Mouse (Mus musculus): ENCODE results near the gene Iqcj.
A peak's percentile ranks its signal among the peaks of the same experiment; 100 is the strongest.

Gene Iqcj

DNA sequence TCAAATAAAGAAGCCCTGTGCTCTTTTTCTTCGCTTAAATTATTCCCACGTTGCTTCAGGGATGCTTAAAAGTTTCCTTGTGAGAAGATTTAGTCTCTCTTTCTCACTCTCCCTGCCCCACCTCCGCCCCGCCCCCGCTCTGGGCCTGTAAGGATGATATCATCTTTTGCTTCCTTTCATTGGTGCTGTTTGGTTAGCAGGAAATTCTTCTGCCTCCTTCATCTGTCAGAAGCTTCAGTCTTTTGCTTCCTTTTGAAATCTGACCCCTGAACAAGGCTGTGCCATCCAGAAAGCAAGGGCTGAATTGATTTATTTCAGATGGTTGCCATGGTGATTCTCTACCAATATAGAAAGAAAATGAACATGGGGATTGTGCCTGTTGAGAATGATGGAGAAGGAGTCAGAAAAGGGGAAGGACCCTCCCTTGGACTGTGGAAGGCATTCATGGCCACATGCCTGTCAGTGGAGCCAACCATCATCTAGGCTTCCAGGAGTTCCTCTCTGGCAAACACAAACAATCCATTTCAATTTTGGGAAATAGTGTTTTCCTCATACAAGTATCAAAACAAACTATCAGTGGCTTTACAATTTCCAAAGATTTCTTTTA, 62.5 kb downstream of the Iqcj start:
- DNase-seq (ENCODE audit: low read depth): peak; percentile 40

DNA sequence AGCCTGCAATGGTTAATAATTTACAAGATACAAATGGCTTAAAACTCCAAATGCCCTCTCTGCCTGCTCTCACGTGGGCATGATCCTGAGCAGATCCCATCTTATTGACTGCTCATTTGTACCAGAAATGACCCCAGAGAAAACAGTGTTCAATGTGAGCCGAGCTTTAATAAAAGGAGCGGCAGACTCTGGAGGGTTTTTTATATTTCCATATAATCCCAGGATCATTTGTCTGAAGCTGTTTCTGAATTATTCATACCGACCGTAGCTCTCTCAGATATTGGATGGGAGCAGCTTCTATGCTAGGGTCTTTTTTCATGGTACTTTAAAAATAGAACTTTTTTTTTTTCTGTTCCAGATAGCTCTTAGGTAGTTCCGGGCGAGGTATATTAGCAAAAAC, 67.7 kb downstream of the Iqcj start:
- DNase-seq (ENCODE audit: low read depth): no peak

DNA sequence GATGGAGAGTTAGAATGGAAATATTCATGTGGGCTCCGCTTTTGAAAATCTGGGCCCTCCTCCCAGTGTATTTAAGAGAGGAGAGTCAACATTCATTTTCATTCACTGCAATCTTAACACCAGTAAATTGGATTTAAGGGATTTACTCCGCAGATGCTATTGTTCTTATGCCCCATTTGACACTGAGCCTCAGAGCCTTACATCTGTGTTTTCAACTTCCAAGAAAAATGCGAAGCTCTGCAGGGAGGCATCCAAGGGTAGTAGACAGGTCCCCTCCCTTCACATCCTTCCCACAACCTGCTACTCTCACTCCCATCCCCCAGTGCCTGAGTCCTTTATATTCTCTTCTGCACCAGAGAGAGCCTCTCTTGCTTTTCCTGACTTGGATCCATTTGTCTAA, 68.1 kb downstream of the Iqcj start:
- no peak for DNase-seq (ENCODE audit: low read depth)

DNA sequence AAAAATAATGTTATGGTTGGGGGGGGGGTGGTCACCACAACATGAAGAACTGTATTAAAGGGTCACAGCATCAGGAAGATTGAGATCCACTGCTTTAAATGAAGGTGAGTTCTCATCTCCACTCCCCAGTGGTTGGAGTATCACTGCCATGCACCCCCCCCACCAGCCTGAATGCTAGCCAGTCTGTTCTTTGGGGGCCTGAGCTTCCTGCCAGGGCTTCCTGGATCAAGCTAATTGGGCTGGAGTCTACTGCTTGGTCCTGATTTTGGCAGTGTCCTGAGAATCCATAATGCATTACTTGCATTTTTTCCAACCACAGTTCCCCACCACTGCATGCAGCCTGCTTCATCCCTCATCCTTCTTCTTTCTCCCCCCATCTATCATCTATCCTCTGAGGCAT, 68.7 kb downstream of the Iqcj start:
- DNase-seq (ENCODE audit: low read depth): no peak

DNA sequence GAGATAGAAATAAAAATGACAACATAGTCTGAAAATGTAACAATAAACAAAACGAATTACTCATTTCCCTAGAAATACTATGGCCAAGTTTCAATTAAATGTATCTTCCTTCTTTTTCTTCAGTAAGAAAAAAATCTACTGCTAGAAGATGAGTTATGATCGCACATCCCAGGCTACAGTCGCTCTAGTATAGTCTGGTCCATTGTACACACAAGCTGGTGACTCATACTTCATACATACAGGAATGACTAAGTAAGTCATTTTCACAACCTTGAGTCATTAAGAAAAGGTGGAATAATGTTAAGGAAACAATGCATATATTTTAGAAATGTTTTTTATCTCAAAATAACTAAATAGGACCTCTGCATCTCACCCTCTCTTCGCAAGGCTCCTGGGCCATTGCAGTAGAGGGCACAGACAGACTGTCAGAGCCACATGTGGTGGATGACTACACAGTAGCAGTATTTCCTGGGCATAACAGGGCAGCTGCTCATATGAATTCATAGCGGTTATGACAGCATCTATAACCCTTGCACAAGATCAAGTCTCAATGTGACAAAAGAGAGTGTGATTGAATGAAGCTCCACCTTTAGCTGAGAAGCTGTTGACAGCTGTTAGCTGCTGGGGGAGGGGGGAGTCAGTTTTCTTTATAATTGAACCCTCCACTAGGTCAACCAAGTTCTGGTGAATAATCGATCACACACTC, 70.1 kb downstream of the Iqcj start:
- peak; percentile 31 for DNase-seq (ENCODE audit: low read depth)

DNA sequence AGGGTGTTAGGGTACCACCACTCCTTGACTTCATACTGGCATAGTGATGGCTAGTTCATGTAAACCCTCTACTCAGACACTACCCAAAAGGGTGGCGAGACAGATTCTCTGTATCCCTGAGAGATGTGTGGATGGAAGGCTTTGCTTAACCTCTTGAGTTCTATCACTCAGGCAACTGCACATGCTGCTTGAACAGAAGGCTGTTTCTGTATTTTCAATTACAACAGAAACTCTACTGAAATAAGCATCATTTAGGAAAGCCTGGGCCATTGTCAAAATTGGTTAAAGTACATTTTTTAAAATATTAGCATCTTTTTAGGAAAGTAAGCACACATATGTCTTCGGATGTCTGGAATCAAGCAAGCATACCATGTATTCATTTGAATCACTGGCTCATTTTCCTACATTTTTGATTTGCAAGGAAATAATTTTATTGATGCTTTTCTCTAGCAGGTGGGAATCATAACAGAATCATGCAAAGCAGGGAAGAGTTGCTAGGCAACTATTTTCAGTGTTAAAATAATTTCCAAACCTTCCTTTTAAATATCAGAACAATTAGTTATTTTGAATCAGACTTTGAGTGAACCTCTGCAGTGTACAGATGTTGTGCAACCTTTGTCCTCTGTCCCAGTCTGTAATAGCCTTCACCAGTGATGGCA, 82.4 kb downstream of the Iqcj start:
- DNase-seq (ENCODE audit: low read depth): no peak

DNA sequence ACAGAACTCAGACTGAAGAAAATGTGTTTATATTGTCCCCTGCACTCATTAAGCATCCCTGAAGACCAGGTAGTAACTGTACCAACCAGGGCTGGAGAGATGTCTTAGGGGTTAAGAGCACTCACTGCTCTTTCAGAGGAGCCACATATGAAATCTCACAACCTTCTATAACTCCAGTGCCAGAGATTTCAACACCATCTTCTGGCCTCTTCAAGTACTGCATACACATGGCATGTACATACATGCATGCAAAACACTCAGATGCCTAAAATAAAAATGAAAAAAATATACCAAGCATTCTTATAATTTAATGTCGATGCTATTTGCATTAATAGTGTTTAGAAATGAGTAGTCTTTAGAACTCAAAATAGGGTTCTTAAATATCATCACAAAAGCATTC, 88.0 kb downstream of the Iqcj start:
- DNase-seq (ENCODE audit: low read depth): no peak

DNA sequence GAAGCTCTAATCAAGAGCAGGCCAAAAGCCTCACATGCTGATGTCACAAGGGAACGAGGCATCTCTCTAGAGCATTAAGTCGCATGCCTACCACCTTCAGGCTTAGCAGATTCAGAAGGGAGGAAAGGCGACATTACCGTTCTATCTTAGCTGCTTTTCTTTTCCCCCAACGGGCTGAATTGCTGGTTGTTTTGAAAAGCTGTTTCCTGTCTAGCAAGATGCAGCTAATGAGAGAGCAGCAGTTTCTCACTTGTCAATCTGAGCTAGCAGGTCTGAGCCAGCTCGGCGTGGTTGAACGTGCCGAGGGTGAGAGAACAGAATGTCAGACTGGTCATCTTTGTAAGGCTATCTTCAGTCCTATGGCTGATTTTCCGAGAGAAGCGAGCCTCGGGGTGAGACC, 91.3 kb downstream of the Iqcj start:
- no peak for DNase-seq (ENCODE audit: low read depth)

DNA sequence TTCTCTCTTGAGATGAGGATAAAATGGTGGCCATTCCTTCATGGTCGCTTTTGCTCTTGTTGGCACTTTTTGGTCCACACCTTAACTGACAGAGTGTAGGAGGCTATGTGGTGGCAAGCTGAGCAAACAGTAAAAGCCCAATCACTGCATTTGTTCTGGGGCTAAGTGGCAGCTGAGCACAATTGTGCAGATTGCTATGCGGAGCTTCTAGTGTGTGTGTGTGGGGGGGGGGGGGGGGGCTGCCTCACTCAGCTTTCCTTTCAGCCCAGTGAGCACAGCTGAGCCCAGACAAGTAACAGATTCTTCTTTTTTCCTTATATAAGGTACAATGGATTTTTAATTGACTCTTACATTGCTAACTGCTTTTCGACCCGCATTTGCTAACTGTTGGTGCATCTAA, 110.4 kb downstream of the Iqcj start:
- no peak for DNase-seq (ENCODE audit: low read depth)

DNA sequence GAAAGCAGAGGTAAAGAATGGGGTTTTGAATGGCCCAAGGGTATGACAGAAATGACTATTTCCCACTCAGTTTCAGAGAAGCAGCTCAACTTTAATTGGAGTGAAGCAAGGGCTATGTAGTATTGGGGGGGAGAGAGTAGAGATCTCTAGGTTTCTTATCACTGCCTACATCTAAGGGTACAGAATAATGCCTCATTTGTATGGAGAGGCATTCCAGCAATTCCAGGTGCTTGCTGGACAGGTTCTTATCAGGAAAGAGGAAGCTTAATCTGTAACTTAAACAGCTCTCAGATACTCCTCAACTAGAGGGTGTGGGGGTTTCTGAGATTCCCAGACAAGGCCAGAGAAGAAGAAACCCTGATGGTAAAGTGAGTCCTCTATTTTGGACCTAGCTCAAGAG, 120.3 kb downstream of the Iqcj start:
- DNase-seq (ENCODE audit: low read depth): no peak

DNA sequence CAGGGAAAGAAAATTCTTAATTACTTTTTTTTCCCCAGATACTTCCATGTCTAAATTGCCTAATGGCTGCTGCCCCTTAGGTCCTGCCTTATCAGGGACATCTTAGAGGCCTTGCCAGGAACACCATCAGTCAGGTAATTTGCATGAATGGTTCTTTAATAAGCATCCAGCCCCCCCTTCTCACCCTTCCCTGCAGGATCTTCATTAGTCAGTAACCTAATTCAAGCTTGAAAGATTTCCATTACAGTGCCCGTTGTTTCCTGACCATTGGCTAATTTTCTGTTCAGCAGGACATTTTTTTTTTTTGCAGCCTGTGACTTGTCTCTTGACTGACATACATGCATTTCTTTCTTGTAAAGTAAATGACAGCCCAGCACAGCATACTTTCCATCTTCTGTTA, 123.8 kb downstream of the Iqcj start:
- DNase-seq (ENCODE audit: low read depth): no peak

DNA sequence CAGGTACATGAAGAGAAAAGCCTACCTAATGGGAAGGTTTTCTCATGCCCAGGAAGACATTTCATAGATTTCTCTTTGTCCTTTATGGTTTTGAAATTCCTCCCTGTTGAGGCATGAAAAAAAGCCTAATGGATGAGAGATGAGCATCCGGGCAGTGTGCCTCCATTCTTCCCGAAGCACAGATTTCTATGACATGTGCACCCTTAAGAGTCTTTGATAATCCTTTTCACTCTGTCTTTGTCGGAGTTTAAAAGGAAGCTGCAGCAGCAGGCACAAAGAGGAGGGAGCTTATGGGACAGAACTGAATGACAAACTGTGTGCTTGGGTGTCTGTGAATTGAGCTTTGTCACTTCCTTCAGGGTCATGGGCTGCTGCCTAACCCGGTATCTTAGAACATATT, 127.4 kb downstream of the Iqcj start:
- DNase-seq (ENCODE audit: low read depth): no peak

DNA sequence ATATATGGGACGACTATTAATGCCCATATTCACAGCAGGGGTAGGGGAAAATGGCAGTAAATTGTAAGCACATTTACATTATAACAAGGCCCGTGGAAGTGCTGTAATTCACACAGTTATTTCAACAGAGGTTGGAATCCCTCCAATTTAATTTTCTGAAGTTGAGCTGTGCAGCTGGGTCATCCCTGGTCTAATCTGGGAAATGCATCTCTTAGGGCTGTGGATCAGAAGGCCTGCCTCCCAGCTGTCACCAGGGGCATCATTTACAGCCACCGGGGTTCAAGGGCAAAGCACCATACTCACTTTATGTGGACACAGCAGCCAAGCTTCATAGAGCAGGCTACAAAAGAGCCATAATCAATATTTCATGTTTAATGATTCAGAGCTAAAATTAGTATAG, 144.1 kb downstream of the Iqcj start:
- DNase-seq (ENCODE audit: low read depth): peak; percentile 5

DNA sequence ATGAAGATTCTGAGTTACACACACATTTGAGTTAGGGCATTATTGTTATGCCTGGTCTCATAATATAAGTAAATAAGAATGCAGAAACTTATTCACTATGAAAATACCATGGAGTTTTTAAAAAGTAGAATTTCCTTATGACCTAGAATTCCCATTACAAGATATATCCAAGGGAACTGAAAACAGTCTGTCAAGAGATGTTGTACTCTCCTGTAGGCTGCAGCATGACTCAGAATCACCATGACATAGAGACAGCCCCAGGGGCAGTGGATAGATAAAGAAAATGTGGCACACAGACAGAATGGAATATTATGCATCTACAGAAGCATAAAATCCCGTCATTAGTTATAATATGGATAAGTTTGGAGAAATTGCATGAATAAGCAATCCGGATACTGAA, 150.9 kb downstream of the Iqcj start:
- DNase-seq (ENCODE audit: low read depth): no peak

DNA sequence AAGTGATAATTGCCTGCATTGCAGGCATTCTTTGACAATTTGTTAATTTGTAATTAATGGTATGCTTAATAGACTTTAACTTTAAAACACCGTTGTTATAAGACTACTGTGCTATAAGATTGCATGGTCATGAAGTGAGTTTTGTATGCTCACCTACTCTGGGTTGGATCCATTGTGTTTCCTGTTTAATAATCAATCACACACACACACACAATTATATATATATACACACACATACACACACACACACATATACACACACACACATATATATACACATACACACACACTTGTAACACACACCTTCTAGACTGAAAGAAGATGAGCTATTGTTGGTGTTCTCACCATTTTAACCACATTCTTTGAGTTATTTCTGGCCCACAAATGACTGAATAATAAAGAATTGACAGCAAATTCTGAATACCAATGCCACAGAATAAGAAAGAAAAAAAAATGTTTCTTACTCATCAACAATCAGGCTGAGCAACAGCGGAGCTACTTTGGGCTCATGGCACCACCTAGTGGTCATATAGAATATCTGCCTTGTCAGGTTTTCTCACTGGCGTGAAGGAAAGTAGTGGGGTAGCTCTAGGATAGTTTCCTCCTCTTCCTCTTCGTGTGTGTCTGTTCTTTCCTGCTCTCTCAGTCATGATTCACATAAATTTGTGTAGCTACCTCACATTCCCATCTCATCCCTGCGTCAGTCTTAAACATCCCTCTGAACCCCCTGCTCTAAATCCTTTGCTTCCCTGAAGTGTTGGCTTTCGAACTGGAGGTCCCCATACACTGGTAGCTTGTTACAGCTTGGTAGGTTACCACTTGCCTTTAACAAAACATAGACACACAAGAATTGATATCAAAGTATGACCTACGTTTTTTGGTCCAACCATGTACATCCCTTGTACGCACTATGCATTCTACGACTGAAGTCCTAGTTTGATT, 153.7 kb downstream of the Iqcj start:
- DNase-seq (ENCODE audit: low read depth): peak; percentile 83

DNA sequence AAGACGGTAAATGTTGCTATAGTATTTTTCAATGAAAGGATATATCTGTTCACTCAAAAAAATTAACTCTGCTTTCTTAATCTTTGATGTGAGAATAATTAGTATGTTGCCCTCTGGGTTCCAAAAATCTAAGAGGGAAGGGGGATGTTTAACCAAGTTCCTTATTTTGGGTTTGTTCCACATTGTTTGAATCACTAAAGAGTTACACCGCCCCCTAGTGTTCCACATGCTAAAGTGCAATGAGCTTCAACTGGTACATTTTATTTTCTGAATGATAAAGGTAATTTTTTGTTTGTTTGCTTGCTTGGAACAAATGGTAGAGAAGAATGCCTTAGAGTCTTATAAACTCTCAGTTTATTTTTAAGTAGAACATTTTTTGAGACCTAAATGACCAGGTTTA, 161.5 kb downstream of the Iqcj start:
- DNase-seq (ENCODE audit: low read depth): peak; percentile 68

DNA sequence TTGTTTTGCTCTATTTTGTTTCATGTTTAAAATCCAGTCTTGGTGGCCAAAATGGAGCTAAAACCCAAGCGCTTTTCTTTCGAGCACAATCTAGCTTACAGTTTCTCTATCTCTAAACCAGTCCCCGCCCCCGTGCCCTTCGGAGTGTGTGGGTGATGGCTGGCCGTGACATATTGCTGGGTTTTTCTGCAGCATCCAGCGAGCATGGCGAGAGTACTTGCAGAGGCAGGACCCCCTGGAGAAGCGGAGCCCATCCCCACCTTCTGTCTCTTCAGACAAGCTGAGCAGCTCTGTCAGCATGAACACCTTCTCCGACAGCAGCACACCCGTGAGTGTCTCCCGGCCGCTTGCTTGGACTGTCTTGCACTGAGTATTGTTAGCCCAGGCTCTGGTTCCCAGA, 163.1 kb downstream of the Iqcj start:
- DNase-seq (ENCODE audit: low read depth): no peak

DNA sequence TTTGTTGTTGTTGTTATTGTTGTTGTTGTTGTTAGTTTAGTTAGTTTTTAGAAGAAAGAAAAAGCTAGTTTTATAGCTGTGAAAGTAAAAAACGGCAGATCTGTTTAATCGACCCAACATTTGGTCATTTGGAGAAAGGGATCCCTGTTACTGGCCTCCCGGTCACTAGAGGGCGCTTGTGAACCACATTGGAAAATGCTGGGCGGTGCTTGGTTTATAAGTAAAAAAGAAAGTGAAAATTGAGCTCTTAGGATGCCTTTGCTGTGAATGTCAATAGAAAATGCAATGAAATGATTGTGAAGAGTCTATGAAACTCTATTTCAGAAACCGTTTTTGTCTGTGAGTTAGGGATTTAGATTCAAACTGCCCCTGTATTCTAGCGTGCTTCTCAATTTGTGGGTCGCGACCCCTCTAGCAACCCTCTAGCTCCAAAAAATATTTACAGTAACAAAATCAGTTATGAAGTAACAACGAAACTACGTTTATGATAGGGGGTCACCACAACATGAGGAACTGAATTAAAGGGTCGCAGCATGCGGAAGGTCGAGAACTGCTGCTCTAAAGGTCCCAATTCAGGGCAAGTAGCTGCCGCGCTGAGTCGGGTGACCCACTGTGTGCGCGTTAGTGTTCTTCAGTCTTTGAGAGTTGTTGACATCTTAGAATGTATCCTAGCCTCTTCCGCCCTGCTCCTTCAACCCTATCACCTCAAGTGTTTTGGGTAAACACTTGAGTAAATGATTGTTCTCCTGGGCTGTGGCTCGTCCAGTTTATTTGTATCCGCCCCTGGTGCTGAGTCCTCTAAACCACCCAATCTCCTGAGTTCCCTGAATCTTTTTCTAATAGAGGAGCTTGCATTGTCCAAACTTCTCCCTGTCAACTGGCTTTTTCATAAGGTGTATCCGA, 164.6 kb downstream of the Iqcj start:
- DNase-seq (ENCODE audit: low read depth): peak; percentile 92

DNA sequence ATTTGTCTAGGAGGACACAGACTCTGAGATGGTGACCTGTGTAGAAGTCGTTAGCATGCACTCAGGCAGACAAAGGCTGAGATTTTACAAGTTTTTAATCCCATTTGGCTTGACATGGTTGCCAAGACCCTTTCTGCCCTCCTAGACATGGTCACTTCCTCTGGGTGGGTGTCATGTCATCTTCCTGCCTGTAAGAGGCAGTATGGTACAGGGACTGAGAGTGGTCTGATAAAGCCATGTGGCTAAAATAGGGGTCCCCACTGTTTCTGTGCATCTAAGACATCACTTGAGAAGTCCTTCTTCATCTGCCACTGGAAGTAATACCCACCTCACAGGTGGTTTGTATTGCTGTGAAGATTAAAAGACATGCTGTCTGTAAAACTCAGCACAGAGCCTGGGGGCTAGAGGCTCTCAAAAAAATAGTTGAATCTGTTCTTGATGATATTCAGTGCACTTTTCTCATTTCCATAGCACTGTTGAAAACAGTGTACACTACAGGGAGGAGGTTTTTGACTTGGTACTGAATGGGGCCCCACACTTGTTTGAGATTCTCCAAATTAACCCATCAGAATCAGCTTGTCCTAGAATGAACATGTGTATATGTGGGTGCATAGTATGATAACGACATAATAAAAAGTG, 167.3 kb downstream of the Iqcj start:
- DNase-seq (ENCODE audit: low read depth): peak; percentile 42

DNA sequence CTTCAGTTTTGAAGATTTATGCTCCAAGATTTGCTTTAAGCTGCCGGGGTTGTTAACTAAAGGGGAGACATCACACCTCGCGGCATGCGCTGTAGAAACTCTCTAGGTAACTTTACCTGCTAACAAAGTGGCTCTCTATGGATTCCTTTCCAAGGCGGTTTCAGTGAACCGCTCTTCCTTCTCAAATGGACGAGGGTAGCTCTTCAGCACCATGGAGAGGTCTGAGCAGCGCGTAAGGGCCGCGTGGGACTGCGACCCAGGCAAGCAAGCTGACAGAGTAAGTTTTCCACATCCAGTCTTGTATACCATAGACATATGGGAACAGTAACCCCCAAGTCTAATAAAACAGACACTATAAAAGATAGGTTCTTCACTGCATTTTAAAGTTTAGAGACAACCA, 172.7 kb downstream of the Iqcj start, which contains the start of gene Schip1:
TSS of gene Schip1 (plus strand) at position 72 of the 400 bp plus-strand sequence.
- peak; percentile 22 for DNase-seq (ENCODE audit: low read depth)

All from NIH3T3 (cell line).